Mouse (Mus musculus): ENCODE data around the gene Elof1.
"Not testable (repeated sequence)": the region's sequence is repeated elsewhere in the genome, so short reads cannot be mapped to it uniquely, and the experiment has no call there.

The Elof1 gene

DNA sequence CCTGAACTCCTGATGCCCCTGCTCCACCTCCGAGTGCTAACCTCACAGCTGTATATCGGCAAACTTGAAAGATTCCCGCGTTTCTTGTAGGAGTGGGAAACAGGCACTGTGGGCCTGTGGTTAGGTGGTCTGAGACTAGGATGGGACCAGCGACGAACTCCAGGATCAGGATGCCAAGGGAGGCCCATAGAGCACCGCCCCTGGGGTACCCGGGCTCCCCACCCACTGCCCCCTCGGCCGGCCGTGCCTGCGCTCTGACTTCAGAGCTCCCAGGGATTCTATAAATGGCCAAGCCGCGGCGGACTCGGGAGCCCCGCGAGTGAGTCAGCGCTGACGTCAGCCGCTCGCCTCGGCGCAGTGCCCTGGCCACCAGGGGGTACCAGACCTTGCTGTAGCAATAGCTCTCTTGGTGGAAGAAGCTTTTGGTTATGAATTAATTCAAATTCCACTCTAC is 21.1 kb downstream of the Elof1 start:
- peak; percentile 89 to 96 for DNase-seq (ENCODE audit: inconsistent age in 2 of 2, low spot score in 1 of 2)

DNA sequence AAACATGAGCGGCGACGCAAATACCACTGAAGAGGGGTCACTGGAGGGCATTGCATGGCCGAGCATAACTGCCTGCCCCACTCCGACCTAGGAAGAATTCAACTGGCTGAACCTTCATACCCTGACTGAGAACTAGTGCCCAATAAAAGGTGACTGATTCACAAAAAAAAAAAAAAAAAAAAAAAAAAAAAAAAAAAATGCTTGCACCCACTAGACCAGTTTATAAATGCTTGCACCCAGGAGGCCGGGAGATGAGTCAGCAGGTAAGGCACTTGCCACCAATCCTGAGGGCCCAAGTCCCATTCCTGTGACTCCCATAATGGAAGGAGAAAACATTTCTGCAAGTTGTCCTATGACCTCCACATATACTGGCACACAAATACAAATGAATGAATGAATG is 24.2 kb downstream of the Elof1 start:
- DNase-seq (ENCODE audit: inconsistent age in 2 of 2, low spot score in 1 of 2), result no peak

DNA sequence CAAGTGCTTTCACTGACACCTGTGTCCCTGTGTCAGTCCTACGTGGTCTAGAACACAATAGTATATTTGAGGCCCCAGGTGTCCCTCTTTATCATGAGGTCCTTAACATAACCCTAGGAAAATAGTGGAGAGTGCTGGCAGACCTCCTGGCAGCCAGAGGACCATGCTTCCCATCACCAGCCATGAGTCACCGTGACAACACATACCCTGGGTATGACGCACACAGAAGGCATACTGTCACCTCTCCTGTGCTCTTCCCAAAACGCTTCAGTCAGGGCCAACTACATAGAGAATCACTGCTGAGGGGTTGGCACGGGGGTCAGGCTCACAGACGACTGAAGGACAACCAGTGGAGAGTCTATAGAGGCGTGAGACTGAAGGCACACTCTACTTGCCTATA is 27.0 kb downstream of the Elof1 start:
- DNase-seq (ENCODE audit: inconsistent age in 2 of 2, low spot score in 1 of 2), result peak; percentile 74 to 81

DNA sequence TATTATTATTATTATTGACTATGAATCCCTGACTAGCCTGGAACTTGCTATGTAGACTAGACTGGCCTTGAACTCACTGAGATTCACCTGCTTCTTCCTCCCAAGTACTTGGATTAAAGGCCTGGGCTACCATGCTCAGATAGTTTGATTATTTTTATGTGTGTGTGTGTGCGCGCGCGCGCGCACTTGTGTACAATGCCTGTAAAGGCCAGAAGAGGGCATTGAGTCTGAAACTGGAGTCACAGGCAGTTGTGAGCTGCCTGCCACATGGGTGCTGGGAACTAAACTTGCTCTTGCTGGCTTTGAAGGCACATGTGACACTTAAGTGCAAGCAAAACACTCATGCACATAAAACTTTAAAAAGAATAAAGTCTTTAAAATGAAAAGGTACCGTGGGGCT is 27.7 kb downstream of the Elof1 start:
- DNase-seq (ENCODE audit: inconsistent age in 2 of 2, low spot score in 1 of 2), result no peak

DNA sequence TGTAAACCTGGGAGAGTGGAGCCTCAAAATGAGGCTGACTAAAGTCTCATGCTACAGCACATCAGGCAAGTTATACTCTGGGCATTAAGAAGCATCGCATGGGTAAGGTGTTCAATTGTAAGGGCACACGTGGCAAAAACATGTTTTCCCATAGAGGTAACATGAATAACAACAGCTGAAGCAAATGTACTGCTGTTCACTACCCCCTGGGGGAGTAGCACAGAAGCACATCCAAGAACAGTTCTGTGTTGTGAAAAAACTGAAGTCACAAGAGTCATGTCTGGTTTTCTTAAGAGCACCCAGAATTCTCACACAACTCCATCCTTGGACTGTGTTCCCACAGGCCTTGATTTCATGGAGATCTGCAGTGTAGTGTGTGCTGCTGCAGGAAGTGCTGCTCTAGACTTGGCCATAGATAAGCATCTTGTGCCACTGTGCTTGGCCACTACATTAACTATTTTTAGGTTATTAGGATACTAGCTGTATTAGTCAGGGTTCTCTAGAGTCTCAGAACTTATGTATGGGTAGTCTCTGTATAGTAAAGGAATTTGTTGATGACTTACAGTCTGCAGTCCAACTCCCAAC is 29.8 kb downstream of the Elof1 start:
- no peak for DNase-seq (ENCODE audit: inconsistent age in 2 of 2, low spot score in 1 of 2)

DNA sequence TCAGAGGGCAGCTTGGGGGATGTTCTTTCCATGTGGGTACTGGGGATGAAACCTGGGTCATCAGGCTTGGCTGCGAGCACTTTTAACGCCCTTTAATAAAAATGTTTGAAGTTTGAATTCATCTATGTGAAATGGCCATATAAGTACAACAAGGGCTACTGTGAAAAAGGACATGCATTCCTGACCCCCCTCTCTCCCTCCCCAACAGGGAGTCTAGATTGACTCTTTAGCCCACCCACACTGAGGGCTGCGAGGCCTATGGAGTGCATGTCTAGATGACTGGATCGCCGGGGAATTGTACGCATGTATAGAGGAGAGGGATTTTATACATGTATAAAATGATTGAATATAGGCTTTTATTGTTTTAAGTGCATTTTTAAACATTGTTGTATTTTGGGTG is 31.0 kb downstream of the Elof1 start:
- DNase-seq (ENCODE audit: inconsistent age in 2 of 2, low spot score in 1 of 2), result no peak

DNA sequence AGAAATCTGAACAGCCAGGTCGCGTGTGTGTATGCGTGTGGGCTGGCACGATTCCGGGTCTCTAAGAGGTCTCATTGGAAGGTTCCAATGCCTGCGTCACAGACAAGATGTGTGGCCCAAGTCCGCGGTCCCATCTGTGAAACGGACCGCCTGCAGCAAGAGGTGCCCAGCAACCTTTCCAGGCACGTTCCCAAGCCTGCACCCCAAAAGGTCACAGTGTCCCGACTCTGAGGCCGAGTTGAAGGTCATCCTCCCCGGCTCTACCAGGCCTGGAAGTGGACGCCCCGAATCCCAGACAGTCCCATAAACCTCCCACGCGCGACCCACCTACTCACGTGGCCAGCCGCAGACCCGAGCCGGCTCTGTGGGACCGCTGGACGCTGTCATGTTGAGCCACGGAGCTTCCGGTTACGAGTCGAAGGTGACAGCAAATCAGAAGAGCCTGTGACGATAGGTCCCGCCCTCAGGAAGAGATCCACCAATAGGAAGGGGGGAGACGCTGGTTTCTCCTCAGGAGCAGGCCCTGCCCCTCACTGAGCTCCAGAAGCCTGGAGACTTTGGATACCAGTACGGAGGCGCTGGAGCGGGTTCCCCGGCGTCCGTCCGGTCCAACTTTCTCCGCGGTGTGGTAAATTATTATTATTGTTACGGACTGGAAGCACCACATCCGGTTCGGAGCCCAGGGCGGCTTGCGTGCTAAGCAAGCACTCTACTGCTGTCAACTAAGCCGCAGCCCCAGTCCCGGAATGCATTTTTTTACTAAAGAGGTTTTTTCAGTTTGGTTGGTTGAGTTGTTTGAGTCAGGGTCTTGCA is 31.7 kb downstream of the Elof1 start, which contains the start of gene Ecsit:
Gene Ecsit (minus strand): TSS at position 417 of the 813 bp plus-strand sequence.
- peak; percentile 95 to 98 for DNase-seq (ENCODE audit: inconsistent age in 2 of 2, low spot score in 1 of 2)

DNA sequence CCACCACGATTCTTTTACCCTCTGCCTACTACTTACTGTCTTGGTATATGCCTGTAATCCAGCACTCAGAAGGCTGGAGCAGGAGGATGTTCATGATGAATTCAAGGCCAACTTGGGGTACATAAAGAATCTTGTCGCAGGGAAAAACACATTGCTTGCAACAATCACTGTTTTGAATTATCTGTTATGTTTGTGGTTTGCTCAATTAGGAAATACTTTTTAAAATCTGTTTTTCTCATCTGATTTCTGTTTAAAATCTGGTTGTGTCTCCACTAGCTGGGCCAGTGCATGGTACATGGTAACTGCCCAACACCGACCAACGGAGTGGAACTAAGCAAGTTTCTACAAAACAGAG is 32.3 kb downstream of the Elof1 start:
- DNase-seq (ENCODE audit: inconsistent age in 2 of 2, low spot score in 1 of 2), result no peak

DNA sequence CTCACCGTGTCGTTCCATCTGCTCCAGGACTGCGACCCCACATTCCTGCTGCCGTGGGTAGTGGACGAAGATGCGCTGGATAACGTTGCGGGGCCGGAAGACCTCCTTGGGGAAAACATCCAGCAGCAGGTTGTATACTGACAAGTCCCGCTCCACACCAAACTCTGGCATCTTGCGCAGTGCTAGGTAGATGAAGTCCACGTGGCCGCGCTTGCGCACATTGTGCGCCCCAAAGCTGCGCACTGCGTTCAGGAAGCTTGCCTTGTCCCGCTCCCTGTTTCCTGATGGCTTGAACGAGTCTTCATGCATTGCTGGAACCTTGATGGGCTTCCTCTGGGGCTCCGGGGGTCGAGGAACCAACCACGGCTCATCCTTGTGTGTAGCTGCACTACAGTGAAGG is 40.7 kb downstream of the Elof1 start:
- no peak for DNase-seq (ENCODE audit: inconsistent age in 2 of 2, low spot score in 1 of 2)

DNA sequence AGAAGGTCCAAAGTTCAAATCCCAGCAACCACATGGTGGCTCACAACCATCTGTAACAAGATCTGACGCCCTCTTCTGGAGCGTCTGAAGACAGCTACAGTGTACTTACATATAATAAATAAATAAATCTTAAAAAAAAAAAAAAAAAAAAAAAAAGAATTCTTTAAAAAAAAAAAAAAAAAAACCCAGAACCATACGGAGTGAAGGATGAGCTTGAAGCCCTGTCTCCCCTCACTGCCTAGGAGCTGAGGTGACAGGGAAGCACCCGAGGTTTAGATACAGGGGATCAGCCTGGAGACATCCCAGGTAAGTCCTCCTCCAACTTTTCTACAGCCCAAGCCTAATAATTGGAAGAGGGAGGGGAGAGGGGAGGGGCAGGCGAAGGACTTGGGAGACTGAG is 41.2 kb downstream of the Elof1 start:
- DNase-seq (ENCODE audit: inconsistent age in 2 of 2, low spot score in 1 of 2), result not testable (repeated sequence)

DNA sequence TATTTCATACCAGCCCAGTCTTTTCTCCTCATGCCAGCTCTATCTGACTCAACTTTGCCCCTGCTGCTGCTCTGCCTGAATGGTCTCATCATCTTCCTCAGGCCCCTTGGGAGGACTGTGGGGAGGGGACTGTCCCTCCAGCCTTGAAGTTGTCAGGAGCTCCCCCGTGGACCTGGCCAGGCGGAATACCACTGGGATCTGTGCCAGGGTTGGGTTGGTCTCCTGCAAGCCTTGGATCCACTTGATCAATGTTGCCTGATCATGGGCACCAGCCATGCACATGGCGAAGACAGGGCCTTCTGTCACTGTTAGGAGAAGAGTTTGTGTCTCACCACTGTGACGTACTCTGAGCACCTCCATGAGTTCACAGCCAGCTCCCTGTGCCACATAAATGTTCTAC is 44.7 kb downstream of the Elof1 start:
- DNase-seq (ENCODE audit: inconsistent age in 2 of 2, low spot score in 1 of 2), result peak in 1 of 2 experiments; percentile 44

DNA sequence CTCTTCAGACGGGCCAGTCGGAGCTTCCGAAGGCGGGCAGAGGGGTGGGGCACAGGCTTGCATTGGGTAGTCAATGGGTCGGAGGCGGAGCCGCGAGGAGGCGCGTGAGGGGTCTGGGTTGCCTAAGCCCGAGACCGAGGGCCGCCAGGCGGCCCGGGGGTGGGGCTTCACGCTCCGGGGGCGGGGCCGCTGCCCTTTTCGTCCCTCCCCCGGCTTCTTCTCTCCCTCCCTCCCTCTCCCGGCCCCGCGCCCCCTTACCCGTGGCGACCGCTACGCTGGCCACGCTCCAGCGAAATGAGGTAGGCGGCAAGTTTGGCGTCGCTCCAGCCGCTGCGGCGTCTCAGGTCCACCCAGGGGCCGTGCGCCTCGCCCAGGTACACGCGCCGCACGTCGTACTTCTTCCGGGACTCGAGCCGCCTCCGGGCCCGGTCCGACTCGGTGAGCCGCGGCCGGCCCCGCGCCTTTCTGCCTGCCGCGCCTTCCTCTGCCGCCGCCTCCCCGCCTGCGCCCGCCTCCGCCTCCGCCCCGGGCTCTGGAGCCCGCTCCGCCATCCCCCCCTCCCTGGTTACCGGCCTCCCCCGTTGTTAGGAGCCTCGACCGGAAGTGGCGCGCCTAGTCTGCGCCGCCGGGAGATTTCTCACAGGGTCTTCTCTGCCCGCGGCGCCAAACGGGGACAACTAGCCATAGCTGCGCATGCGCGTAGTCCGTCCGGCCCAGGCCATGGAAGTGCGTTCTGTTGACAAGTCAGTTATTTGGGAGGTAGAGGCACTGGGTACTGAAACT is 46.0 kb downstream of the Elof1 start, which contains the start of the genes Gm49318 and Zfp653:
Gene Gm49318 (minus strand): TSS at position 469 of the 783 bp plus-strand sequence.
Gene Zfp653 (minus strand): TSS at position 586 of the 783 bp plus-strand sequence.
- peak; percentile 98 for DNase-seq (ENCODE audit: inconsistent age in 2 of 2, low spot score in 1 of 2)

DNA sequence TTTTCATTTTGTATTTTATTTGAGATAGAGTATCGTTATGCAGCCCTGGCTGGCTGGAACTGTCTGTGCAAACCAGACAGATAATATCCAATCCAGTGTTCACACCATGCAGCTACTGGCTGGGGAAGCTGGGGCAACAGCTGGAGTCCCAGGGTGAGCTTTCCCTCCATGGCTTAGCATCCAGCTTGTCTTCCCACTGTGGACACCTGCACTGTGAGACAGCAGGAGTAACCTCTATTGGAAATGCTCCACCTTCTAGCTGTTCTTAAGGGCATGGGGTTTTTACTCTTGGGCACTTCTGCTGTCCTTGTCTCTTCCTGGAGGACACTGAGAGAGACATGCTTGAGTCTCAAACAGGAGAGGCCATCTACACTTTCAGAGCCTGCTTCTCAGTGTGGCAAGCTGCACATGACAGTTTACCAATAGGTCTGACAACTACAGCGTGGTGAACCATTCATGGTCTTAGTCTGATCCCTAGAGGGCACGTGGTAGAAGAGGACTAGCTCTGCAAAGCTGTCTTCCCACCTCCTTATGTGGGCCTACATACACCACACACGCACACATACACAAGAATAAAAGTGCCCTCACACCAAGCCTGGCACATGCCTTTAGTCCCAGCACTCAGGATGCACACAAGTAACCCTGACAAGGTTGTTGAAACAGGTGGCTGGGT is 47.0 kb downstream of the Elof1 start:
- no peak for DNase-seq (ENCODE audit: inconsistent age in 2 of 2, low spot score in 1 of 2)

DNA sequence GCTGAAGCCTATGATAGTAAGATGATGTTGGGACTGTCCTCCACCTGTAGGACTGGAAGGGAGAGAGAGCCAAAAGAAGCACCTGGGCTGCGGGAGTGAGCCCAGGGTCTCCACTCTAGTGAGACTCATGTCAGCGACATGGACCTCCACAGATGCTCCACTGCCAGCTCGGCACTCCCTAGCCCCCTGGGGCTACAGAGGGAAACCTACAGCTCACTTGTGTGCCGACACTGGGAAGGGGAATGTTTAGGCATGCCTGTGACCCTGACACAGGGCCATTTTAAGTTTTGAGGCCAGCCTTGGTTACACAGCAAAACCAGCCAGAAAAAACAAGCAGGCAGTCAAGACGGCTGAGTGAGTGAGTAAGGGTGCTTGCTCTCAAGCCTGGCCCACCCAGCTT is 49.8 kb downstream of the Elof1 start:
- no peak for DNase-seq (ENCODE audit: inconsistent age in 2 of 2, low spot score in 1 of 2)

DNA sequence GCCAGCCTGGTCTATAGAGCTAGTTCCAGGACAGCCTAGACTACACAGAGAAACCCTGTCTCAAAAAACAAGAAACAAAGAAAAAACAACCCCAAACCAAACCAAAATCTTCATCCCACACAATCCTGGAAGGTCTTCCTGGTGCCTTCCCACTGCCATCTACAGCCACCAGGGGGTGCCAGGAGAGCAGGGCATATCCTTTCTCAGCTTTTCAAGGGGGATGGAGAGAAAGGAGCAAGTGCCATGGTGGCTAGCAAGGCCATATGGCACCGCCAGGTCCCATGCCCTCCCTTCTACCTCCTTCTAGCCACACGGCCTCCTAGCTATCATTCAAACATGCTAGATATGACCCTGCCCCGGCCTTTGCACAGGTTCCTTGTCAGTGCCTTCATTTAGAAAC is 50.5 kb downstream of the Elof1 start:
- peak in 1 of 2 experiments; percentile 85 for DNase-seq (ENCODE audit: inconsistent age in 2 of 2, low spot score in 1 of 2)

DNA sequence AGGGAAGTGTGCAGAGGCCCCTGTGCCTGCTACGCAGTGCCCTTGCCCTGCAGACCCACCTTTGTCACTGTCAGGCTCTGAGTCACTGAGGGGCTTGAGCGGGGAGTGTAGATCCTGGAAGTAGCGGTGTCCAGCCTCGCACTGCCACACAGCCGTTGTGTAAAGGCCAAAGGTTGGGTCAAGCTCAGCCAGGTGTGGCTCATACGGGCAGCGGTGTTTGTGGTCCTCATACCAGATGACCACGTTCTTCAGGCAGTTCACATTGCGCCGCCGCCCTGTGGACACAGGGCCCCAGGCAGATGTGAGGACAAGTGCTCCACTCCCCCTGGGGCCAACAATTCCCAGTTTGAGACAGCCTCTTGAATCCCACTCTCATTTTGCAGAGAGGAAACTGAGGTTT is 51.3 kb downstream of the Elof1 start:
- no peak for DNase-seq (ENCODE audit: inconsistent age in 2 of 2, low spot score in 1 of 2)

DNA sequence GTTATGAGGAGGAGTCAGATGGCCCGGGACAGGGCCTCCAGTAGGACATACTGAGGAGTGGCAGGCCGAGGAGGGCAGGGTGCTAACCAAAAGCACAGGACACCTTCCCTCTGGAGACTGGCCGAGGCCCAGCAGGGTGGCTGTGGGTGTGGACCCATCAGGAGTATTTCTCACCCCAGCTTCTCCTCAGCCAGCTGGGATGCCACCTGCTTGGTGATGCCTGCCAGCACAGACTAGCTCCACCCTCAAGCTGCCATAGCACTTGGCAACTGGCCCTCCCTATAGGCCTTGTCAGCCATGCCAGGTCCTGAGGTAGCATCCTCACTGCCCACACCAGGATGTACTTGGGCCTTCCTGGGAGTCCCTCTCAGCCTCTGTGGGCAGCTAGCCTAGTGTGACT is 52.6 kb downstream of the Elof1 start:
- DNase-seq (ENCODE audit: inconsistent age in 2 of 2, low spot score in 1 of 2), result no peak
